Mouse (Mus musculus) left cerebral cortex, adult 9 months (tissue): ENCODE data around the gene Prdx6.

Experiments
- DNase-seq, 2 experiments: peaks; one replicate each; pipeline ENCODE4 v3.0.0; 2022; ENCODE audit warnings: low spot score in 2 of 2

Gene Prdx6

DNA sequence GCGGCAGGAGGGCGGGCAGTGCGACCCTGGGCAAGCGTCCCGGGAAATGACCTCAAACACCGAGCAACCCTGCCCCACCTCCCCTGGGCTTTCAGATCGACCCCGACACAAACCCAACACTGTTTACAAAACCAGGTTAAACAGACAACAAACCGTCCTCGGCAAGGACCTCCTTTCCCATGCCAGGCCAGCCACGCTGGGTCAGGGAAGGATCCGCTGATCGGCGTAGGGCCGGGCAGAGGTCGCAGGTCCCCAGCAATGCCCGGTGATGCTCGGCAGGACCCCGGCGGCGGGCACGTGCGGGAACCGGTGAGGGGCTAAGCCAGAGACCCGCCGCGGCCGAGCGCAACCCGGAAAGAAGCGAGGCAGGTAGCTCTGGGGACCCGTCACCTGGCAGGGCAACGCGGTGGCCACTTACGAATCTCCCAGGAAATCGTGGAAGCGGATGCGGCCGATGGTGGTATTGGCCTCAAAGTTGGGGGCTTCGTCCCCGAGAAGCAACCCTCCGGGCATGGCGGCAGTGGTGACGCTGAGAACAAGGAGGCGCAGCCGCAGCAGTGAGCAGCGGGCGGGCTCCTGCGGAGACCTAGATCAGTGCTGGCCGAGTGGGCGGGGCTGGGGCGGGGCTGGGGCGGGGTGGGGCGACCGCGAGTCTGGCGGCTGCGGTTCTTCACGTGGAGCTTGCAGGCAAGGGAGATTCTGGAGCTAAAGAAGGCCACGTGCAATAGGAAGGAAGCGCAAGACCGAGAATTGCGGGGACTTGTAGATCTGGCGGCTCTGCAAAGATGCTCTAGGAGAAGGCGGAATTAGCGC, at the start of gene Prdx6:
Gene Prdx6, minus strand, starts transcription at position 616 of the 813 bp plus-strand sequence.
- DNase-seq, result peak; percentile 42 to 73

DNA sequence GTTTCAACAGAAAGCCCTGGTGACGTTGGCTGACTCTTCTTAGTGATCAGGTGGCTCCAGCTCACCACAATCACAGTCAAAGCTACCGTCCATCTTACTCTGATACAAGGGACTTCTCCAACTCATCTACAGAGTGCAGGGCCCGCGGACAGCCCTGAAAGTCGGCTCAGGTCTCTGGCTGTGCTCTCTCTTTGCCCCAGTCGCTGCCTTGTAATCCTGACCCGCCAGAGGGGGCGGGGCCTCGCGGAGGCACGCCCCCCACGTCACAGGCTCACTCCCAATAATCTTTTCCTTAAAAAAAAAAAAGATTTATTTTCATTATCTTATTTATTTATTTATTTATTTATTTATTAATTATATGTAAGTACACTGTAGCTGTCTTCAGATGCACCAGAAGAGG, 37.2 kb upstream of the Prdx6 start:
- DNase-seq, result no peak

DNA sequence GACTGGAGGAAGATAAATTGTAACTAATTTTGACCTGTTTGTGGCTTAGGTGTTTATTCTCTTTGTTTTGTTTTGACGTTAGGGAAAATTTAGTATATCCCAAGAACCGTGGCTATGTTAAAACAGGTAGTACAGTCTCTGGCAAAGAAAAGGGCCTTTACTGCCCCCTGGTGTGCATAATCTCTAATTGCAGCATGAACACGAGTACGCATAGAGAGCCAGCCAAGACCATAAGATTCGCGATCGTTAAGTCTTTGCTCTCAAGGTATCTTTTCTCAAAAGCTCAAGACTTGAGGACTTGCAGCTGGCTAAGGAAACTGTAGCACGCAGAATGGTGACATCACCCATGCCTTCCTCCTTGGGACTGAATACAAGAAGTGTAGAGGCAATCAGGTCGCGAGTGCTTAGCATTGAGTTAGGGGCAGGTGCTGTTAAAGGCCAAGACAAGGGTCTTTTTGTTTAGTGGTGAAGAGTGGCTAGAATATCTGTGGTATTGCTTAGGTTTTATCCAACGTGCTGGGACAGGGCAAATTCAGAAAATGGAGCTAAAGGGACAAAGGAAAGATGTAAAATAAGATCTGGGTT, 35.8 kb upstream of the Prdx6 start:
- DNase-seq, result peak; percentile 8 to 82

DNA sequence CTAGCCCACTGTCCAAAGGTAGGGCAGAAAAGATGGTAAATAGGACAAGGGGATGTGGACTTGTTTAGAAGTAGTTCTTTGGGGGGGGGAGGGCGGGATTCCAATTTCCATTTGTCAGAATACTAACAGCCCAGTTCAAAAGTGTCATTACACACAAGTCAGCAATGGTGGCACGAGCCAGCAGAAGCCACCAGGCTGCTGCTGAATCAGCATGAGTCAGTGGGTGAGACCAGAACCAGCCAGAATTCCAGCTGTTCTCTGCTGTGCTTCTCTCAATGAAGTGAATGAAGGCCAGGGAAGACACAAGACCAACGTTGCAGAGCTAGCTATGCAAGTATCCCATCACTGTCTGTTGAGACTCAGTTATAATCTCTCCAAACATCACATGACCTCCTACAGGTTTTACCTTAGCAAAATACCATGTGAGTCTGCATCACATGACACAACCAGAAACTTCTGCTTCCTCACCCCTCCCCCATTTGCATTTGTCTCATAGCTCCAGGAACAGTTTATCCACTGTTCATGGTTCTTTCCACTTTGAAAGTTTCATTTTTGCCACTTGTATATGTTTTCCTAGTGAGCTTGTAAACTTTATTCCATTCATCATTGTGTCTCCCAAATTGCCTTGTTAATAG, 30.2 kb upstream of the Prdx6 start:
- DNase-seq, result no peak

DNA sequence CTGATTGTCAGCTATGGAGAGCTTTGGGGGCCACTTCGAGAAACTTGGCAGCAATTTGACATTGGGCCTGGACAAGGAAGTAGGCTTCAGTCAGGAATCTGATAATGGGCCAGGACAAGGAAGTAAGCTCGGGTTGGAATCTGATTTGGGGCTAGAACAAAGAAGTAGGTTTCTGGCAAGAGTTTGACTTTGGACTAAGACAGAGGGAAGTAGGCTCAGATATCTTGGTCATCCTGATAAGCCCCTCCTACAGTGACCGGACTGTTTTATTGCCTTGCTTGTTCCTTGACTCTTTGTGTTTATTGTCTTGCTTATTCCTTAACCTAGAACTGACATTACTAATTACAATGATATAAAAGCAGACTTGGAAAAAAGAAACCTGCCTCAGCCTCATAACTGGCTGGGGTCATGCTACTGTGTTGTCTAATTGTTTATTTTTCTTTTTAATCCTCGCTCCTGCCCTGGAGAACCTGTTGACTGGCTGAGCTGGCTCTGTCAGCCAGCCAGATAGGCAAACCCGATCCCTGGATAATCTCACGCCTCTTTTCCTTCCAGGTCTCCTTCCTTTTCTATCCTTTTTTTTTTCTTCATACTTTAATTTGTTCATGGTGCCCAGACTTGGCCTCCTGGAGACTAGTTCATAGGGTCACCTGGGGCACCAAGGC, 28.4 kb upstream of the Prdx6 start:
- DNase-seq, result no peak

DNA sequence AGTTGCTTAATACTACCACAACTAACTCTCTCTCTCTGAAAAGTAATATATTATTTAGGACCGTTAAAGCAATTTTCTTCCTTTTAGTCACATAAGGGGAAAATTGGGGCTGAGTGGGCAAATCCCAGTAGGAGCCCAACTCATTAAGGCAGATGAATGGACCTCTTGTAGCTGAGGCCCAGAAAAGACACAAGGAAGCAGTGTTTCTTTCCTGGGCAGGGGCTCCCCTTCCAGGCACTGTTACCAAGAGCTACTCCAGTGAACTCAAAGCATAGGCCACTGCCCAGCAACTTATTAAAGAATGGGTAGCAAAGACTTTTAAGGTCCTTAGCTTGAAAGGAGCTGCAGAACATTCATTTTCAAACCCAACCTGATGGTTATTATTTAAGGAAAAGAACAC, 22.5 kb upstream of the Prdx6 start:
- DNase-seq, result peak in 1 of 2 experiments; percentile 40

DNA sequence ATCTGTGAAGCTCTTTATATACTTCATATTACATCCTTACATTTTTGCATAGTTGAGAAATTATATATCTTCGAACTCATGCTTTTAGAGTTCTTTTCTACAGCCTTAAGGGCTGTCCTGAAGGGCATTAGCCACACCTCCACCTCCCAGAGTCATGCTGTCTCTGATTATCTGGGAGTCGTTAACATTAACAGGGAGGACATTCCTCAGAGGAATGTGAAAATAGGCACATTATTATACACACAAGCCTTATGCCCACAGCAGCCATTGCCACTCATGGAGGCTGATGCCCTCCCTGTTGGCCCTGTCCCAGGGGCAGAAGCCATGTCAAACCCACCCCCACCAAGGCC, 20.4 kb upstream of the Prdx6 start:
- DNase-seq, result no peak

DNA sequence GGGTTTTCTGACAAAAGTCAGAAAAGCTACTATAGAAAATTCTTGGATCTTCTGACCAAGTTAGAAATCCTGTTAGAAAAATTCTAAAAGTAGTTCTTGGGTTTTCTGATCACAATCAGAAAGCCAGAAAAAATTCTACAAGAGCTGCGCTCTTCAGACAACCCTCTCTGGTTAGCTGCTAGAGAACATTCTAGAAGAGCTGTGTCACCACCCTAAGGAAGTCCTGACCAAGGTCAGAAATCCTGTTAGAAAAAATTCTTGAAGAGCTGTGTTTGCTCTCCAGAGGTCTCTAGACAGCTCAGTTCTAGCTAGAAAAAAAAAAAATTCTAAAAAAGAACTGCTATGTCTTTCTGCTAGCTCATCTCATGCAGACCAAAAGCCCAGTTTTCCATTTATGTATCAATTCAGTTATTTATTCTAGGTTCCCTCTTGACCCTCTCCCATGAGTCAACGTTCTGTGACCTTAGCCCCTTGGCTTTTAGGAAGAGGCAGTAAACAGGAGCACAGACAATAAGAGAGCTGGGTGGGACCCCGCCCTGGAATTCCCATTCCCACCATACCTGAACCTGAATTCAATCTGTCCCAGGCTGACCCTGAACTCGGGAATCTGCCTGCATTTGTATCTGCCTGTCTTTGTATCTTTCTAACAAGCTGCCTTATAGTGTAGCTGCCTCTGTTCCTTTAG, 19.9 kb upstream of the Prdx6 start:
- DNase-seq, result no peak

DNA sequence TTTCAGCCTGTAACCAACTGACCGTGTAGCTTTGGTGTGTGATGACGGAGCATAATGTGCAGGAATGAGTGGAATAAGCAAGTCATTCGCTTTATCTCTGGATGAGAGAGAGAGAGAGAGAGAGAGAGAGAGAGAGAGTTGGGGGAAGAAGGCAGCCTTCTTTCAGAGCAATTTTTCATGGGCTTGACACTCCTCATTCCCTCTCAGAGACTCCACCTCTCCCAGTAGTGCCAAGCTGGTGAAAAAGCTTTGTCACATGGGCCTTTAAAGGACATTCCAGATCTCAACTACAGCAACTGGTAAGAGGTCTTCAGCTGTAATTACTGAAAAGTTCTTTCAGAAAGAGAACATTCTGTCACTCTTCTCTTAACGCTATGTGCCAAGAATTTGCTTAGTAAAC, 18.3 kb upstream of the Prdx6 start:
- peak in 1 of 2 experiments; percentile 11 for DNase-seq

DNA sequence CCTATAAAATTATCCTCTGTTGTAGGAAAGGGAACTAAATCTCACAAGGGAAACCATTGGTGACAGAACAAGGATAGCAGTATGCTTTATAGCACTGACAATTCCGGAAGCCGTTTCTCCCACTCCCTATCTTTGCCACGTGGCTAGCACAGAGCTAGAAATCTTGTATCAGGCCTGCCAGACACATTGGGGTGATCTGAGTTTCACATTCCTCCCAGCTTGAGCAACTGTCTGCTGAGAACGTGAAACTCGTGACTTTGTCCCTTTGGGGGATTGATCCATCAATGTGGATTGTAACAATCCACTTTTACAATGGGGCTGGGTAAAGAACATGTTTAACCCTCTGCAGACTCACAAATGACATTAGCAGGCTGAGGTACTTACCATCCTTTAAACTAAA, 17.9 kb upstream of the Prdx6 start:
- no peak for DNase-seq

DNA sequence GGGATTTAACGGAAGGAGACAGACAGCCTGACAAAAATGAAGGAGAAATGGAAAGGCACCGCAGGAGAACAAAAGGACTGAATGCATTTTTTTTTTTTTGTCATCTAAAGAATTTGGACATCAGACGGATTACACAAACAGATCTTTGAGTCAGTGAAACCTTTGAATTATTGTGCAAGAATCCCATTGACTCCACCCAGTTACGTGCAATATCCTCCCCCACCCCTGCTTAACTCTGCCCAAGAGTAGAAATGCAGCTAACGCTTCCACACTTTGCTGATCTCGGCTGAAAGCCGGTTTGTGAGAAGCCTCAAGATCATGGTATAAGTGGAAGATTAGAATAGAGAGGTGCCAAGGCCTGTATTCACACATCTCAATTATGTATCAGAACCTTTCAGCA, 17.1 kb upstream of the Prdx6 start:
- no peak for DNase-seq

DNA sequence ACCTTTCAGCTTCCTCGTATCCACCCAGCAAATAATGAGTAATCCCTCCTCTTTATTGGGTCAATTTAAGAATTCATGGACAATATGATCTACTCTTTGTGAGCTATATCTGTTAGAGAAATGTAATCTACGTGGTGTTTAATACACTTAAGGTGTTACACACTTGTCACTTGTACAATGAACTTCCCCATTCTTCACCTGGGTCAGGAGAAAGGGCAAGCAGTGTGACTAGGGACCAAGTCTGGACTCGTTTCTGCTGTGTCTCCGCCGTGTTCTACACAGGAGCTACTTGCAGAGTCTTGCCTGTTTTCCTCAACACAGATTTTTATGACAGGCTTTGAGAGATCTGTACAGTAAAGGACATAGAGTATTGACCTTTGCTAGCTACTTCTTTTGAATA, 13.9 kb upstream of the Prdx6 start:
- no peak for DNase-seq

DNA sequence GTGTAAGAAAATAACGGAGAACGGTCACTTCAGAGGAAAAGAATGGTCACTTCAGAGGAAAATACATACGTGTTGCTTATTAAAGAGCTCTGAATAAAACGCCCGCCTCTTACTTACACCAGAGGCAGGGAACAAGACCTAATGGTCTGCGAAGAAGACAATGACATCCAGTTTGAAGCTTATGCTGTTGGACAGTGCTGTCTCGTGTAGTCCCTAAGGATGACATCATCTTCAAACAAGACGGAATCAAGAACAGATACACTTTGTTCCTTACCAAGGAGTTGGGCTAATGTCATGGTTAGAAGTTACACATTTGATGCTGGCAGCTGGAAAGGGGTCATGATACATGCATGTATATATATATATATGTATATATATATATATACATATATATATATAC, 12.6 kb upstream of the Prdx6 start:
- DNase-seq, result no peak

DNA sequence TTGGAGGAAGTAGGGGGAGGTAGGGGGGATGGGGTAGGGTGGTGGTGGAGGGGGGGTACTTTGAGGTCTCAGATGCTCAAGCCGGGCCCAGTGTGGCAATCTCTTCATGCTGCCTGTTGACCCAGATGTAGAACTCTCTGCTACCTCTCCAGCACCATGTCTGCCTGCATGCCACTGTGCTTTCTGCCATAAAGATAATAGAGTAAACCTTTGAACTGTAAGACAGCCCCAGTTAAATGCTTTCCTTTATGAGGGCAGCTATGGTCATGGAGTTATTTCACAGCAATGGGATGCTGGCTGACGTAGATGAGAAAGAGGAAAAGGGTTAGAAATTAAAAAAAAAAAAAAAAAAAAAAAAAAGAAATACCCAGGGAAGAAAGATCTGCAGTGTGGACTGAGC, 11.5 kb upstream of the Prdx6 start:
- no peak for DNase-seq

DNA sequence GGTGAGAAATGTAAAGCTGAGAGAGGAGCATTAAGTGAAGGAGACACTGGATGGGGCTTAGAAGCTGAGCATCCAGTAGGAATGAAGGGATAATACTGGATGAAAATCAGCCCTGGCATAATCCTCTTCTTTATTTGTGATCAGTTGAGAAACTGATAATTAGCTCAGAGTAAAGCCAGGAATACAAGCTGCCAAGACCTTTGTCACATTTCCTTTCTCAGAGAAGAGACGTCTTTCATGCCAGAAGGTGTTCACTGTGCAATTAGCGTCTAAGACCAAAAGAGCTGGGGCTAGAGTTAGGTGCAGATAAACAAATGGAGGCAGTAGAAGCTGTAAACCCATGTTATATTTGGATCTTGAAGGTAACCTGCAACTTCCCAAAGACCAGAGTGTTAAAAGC, 9.7 kb upstream of the Prdx6 start:
- no peak for DNase-seq

DNA sequence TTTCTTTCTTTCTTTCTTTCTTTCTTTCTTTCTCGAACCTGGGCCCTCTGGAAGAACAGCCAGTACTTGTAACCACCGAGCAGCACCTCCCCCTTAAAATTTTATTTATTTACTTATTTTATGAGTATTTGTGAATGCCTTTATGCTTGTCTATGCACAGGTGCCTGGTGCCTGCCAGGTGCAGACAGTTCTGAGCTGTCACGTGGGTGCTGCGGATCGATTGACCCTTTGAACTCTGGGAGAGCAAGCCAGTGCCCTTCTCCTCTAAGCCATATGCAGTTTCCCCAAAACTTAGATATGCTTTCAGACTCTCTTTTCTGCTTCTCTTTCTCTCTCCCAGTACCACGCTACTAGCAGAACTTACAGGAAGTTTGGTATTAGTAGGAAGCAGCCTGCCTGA, 8.1 kb upstream of the Prdx6 start:
- no peak for DNase-seq

DNA sequence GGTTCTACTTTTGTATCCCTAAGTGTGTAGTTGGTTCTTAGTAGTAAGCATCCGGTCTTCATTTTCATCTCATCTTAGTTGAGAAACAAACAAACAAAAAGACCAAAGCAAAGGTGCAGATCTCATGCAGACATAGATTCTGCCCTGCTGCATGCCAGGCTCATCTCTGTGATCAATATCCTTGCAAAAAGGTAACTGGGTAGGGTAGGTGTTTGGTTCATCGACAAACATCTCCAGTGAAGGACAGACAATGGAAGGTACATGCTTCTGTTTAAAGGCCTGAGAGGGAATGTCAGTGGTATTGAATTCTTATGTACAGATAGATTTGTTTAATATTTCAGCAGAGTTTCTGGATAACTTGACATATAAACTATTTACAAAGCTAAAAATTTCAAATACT, 7.3 kb upstream of the Prdx6 start:
- no peak for DNase-seq

DNA sequence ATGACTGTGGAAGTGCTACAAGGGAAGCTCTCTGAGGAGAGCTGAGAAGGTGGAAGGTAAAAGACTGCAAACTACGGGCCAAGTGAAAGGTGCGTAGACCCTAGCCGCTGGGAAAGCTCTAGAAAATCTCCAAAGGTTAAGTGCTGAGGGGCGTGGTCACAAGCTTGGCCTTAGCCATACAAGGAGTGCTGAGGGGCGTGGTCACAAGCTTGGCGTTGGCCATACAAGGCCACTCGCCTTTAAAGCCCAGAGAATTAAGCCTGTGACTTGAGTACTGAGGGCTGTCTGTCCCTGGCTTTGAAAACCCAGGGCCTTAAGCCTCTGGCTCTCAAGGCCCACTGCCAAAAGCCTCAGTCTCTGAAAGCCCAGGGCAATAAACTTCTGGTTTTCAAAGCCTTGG, 5.9 kb upstream of the Prdx6 start:
- DNase-seq, result no peak

DNA sequence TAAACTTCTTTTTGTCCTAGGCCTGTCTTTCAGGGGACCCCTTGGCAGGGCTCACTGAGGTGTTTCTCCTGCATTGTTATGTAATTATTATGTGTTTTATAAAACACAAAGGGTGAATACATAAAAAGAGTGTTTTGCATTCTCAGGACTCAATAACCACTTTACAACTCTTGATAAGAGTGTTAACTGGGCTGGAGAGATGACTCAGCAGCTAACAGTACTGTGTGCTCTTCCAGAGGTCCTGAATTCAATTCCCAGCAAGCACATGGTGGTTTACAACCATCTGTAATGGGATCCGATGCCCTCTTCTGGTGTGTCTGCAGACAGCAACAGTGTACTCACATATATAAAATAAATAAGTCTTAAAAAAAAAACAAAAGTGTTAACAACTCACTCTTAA, 3.3 kb upstream of the Prdx6 start:
- no peak for DNase-seq

DNA sequence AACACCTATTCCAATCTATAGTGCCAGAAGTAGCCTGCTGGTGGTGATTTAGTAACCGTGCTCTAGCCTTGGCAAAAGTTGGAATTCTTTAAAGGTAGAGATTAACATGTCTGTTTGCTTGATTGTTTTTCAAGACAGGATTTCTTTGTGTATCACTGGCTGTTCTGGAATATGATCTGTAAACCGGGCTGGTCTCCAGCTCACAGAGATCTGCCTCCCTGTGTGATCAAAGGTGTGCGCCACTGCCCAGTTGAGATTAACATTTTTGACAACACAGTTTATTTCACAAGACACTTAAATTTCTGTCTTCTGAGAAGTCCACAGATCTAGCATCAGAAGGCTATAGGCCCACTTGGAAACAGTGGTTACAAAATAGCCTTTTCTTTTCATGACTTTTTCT, 1.9 kb upstream of the Prdx6 start:
- no peak for DNase-seq

DNA sequence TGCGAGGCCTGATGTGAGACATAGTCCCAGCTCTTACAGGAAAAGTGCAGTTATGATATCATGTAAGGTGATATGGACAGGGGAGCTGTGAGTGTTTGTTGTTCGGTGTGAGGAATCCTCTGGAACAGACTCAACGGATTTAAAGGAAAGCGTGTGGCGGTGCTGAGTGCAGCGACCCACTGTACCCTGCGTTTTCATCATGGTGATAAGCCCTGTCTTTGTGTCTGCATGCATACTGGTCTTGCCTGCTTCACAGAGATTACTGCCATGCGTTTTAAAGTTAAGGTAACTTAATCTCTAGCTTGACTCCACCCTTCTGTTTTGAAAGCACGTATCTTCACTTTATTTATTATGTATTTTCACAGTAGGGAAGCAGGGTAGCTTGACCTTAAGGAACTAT, 1.3 kb upstream of the Prdx6 start:
- DNase-seq, result no peak
